Mouse (Mus musculus): Measurements from ENCODE around the gene Stx8. TPM values are rescaled to one million over a fixed set of nuclear protein-coding genes. Genes with fewer than 3 reads are reported as not detected.

The Stx8 gene
- polyA plus RNA-seq, 2 experiments: 23.3 to 65.3 TPM

DNA sequence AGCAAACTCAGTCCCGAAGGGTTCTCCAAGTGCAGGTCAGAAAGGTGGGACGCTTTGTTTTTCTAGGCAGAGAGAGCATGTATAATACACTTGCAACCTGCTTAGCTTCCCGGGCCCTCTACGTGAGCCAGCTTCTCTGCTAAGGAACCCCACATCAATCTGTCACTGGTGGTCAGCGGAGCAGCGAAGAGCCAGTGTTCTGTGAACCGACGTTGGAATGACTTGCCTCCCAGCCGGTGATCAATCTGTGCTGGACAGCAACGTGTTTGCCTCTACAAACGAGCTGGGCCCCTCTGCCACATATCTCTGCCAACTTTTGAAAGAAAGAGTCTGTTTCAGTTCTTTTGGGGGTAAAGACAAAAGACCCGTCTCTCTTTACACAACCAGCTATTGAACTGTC lies 84.7 kb downstream of the Stx8 start:
- Histone ChIP-seq H3K27ac (replicated peaks; ENCODE audit: low read depth, low read length) (no peak overlapping the region), H3K4me3 (replicated peaks; ENCODE audit: low read length) (no peak overlapping the region), H3K36me3 (ENCODE audit: control insufficient read depth, insufficient read depth, low read length) (no peaks in the 10 kb centered on the region), H3K4me2 (replicated peaks; ENCODE audit: low read depth, low read length, severe bottlenecking) (no peak overlapping the region), H3K27me3 (ENCODE audit: control insufficient read depth, insufficient read depth, low read length) (no peaks in the 10 kb centered on the region), H3K4me1 (ENCODE audit: control insufficient read depth, insufficient read depth, low read length) (peaks cover 8% of the 10 kb centered on the region; the same call in 1 of the 2 replicates), H3K9ac (ENCODE audit: low read depth, low read length, severe bottlenecking) (no peak overlapping the region), H3K9me3 (ENCODE audit: control insufficient read depth, low read length) (no peaks in the 10 kb centered on the region)
- WGBS: 45% methylated on average over 12 of the region's 12 CpGs
- no peak for TF ChIP-seq POLR2A (IDR thresholded peaks at IDR 0.05; ENCODE audit: borderline replicate concordance, extremely low read depth, insufficient read depth, insufficient read length)
- DNase-seq (ENCODE audit: low spot score): no peak
- ATAC-seq (ENCODE audit: low FRiP score, low read depth): no peak

DNA sequence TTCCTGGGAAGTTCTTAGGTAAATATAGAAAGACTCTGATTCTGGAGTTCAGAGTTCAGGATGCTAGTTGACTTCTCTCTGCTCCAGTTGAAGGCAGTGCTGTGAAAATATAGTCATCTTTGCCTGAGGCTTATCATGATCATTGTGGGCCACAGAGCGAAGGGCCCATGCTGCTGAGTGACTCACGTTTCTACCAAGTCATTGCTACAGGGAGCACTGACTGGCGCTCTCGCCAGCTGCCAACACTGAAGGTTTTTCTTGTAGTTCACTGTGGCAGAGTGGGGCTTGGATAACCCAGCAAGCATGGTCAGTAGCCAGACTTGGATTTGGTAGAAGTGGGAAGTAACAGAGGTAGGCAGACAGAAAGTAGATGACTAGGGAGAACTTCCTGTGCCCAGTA lies 85.3 kb downstream of the Stx8 start:
- no peak overlapping the region for H3K4me2 ChIP-seq (replicated peaks; ENCODE audit: low read depth, low read length, severe bottlenecking)
- H3K9ac ChIP-seq (ENCODE audit: low read depth, low read length, severe bottlenecking): no peak overlapping the region
- no peaks in the 10 kb centered on the region for H3K36me3 ChIP-seq (ENCODE audit: control insufficient read depth, insufficient read depth, low read length)
- 86% methylated on average over 4 of the region's 4 CpGs for WGBS
- no peaks in the 10 kb centered on the region for H3K9me3 ChIP-seq (ENCODE audit: control insufficient read depth, low read length)
- no peak overlapping the region for H3K27ac ChIP-seq (replicated peaks; ENCODE audit: low read depth, low read length)
- no peak overlapping the region for H3K4me3 ChIP-seq (replicated peaks; ENCODE audit: low read length)
- DNase-seq (ENCODE audit: low spot score) (no peak), ATAC-seq (ENCODE audit: low FRiP score, low read depth) (no peak)
- peaks cover 8% of the 10 kb centered on the region; the same call in 1 of the 2 replicates for H3K4me1 ChIP-seq (ENCODE audit: control insufficient read depth, insufficient read depth, low read length)
- TF ChIP-seq POLR2A (IDR thresholded peaks at IDR 0.05; ENCODE audit: borderline replicate concordance, extremely low read depth, insufficient read depth, insufficient read length): no peak
- H3K27me3 ChIP-seq (ENCODE audit: control insufficient read depth, insufficient read depth, low read length): no peaks in the 10 kb centered on the region

DNA sequence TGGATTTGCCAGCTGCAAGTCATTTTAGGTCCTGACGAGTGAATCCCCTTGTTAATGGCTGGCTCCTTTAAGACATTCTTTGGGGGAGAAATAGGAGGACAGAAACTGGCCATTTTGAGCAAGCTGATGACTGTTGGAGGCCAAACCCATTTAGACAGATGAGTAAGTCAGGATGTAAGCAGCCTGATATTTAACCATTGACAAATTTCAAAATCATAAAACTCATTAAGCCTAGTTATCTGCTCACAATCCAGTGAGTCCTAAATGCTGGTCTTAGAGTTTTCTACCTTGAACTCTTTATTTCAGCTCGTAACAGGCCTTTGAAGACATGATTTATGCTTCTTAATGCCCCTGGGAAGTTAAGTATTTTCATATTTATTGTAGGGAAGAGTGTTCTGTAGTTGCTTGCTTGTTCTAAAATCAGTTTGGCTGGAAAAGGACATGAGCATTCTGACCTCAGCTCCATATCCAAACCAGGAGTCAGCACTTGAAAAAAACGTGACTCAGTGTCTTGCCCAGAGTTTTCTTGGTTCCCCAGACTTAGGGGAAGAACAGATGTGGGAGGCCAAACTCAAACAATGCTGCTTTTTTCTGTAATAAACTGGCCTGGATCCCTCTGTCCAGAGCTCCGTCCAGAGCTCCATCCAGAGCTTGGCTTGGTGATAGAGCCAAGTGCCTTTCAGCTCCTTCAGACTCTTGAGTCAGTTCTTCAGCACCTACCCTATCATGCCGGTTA lies 92.6 kb downstream of the Stx8 start:
- H3K27ac ChIP-seq (replicated peaks; ENCODE audit: low read depth, low read length): no peak overlapping the region
- H3K4me1 ChIP-seq (ENCODE audit: control insufficient read depth, insufficient read depth, low read length): peaks cover 6% of the 10 kb centered on the region
- 56% methylated on average over 5 of the region's 5 CpGs for WGBS
- no peak overlapping the region for H3K9ac ChIP-seq (ENCODE audit: low read depth, low read length, severe bottlenecking)
- no peaks in the 10 kb centered on the region for H3K9me3 ChIP-seq (ENCODE audit: control insufficient read depth, low read length)
- H3K4me2 ChIP-seq (replicated peaks; ENCODE audit: low read depth, low read length, severe bottlenecking): no peak overlapping the region
- H3K27me3 ChIP-seq (ENCODE audit: control insufficient read depth, insufficient read depth, low read length): no peaks in the 10 kb centered on the region
- H3K4me3 ChIP-seq (replicated peaks; ENCODE audit: low read length): no peak overlapping the region
- no peaks in the 10 kb centered on the region for H3K36me3 ChIP-seq (ENCODE audit: control insufficient read depth, insufficient read depth, low read length)
- TF ChIP-seq POLR2A (IDR thresholded peaks at IDR 0.05; ENCODE audit: borderline replicate concordance, extremely low read depth, insufficient read depth, insufficient read length): no peak
- DNase-seq (ENCODE audit: low spot score) (peak; percentile 52), ATAC-seq (ENCODE audit: low FRiP score, low read depth) (no peak)

DNA sequence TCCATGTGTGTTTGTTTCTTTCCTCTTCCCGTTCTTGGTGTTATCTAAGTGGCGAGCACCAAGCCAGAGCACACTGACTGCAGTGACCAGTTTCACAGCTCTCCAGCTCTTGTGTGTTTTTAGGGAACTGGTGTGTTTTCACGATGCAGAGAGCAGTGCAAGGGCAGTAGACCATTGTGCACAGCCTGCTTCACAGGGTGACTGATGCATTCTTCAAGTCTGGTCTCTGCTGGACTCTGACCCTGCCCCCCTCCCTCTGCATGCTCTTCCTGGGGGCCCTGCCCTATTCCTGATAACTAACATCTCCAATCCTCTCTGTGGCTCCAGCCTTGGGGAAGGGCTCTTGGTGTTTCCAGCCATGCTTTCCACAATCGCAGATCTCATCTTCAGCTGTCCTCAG lies 94.7 kb downstream of the Stx8 start:
- ATAC-seq (ENCODE audit: low FRiP score, low read depth): no peak
- no peak for TF ChIP-seq POLR2A (IDR thresholded peaks at IDR 0.05; ENCODE audit: borderline replicate concordance, extremely low read depth, insufficient read depth, insufficient read length)
- Histone ChIP-seq H3K4me2 (replicated peaks; ENCODE audit: low read depth, low read length, severe bottlenecking) (no peak overlapping the region), H3K4me3 (replicated peaks; ENCODE audit: low read length) (no peak overlapping the region), H3K27ac (replicated peaks; ENCODE audit: low read depth, low read length) (no peak overlapping the region), H3K9ac (ENCODE audit: low read depth, low read length, severe bottlenecking) (no peak overlapping the region), H3K27me3 (ENCODE audit: control insufficient read depth, insufficient read depth, low read length) (no peaks in the 10 kb centered on the region), H3K9me3 (ENCODE audit: control insufficient read depth, low read length) (no peaks in the 10 kb centered on the region), H3K4me1 (ENCODE audit: control insufficient read depth, insufficient read depth, low read length) (peaks cover 6% of the 10 kb centered on the region), H3K36me3 (ENCODE audit: control insufficient read depth, insufficient read depth, low read length) (no peaks in the 10 kb centered on the region)
- 54% methylated on average over 4 of the region's 4 CpGs for whole genome bisulfite sequencing
- DNase-seq (ENCODE audit: low spot score): no peak

DNA sequence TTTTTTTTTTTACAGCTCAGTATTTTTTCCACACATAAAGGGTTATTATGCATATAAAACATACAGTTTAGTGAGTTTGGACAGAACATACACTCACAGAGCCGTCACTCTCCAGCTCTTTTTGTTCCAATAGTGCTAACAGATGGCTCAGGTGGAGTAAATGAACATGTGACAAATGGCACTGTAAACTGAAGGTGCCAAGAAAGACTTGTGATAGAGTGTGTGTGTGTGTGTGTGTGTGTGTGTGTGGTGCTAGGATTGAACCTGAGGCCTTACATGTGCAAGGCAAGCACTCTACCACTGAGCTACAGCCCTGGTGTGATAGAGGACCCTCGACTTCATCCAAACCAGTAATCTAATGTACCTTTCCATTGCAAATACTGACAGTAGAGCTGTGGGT lies 96.1 kb downstream of the Stx8 start:
- WGBS: 59% methylated on average over 2 of the region's 2 CpGs
- no peaks in the 10 kb centered on the region for H3K36me3 ChIP-seq (ENCODE audit: control insufficient read depth, insufficient read depth, low read length)
- ATAC-seq (ENCODE audit: low FRiP score, low read depth): no peak

More for the DNA sequence above, 96.1 kb downstream of the Stx8 start:
- peaks cover 6% of the 10 kb centered on the region for H3K4me1 ChIP-seq (ENCODE audit: control insufficient read depth, insufficient read depth, low read length)
- H3K4me2 ChIP-seq (replicated peaks; ENCODE audit: low read depth, low read length, severe bottlenecking): no peak overlapping the region
- no peak overlapping the region for H3K4me3 ChIP-seq (replicated peaks; ENCODE audit: low read length)
- no peak overlapping the region for H3K9ac ChIP-seq (ENCODE audit: low read depth, low read length, severe bottlenecking)
- no peaks in the 10 kb centered on the region for H3K9me3 ChIP-seq (ENCODE audit: control insufficient read depth, low read length)
- no peak overlapping the region for H3K27ac ChIP-seq (replicated peaks; ENCODE audit: low read depth, low read length)
- no peak for TF ChIP-seq POLR2A (IDR thresholded peaks at IDR 0.05; ENCODE audit: borderline replicate concordance, extremely low read depth, insufficient read depth, insufficient read length)
- H3K27me3 ChIP-seq (ENCODE audit: control insufficient read depth, insufficient read depth, low read length): no peaks in the 10 kb centered on the region
- no peak for DNase-seq (ENCODE audit: low spot score)
